Mouse (Mus musculus) ES-E14 (cell line): ENCODE data around the gene Lrrd1. TPM values are rescaled to one million over a fixed set of nuclear protein-coding genes. Genes with fewer than 3 reads are reported as not detected.
A peak's percentile ranks its signal among the peaks of the same experiment; 100 is the strongest.
"Not testable (repeated sequence)": the region's sequence is repeated elsewhere in the genome, so short reads cannot be mapped to it uniquely, and the experiment has no call there.

ENCODE experiments used
- DNase-seq: peaks from one replicate; pipeline ENCODE4 v3.0.0-alpha.2; 2013; ENCODE audit warnings: low read depth, low spot score
- H3K27ac ChIP-seq: 2 replicates; pipeline ENCODE4 v1.5.1; 2012; ENCODE audit warnings: low read depth, mild to moderate bottlenecking, low read length, moderate library complexity, mixed read lengths; ENCODE audit not compliant: poor library complexity, insufficient read depth, severe bottlenecking
- H3K36me3 ChIP-seq: 2 replicates; pipeline ENCODE4 v1.6.1; 2012; ENCODE audit warnings: mild to moderate bottlenecking, low read length, moderate library complexity, mixed read lengths; ENCODE audit not compliant: control insufficient read depth, poor library complexity, insufficient read depth, severe bottlenecking
- H3K4me1 ChIP-seq, 2 experiments: fragments of 150-350 bp in 1 of 2; sonication (generic) in 1 of 2; 2 replicates each; pipeline ENCODE4 v1.6.1; 2012; ENCODE audit warnings: low read length in 2 of 2, mild to moderate bottlenecking in 1 of 2, mixed read lengths in 1 of 2; ENCODE audit not compliant: control insufficient read depth in 2 of 2, insufficient read depth in 2 of 2, poor library complexity in 1 of 2
- H3K4me3 ChIP-seq, 2 experiments: fragments of 150-350 bp in 1 of 2; sonication (generic) in 1 of 2; 2 replicates each; pipeline ENCODE4 v1.5.1; 2012; ENCODE audit warnings: low read length in 2 of 2, low read depth in 1 of 2, mild to moderate bottlenecking in 1 of 2, mixed read lengths in 1 of 2; ENCODE audit not compliant: insufficient read depth in 1 of 2, poor library complexity in 1 of 2, severe bottlenecking in 1 of 2
- H3K9ac ChIP-seq: 2 replicates; pipeline ENCODE4 v1.6.1; 2012; ENCODE audit warnings: low read depth, mild to moderate bottlenecking, low read length, mixed read lengths; ENCODE audit not compliant: poor library complexity, insufficient read depth, severe bottlenecking
- H3K9me3 ChIP-seq: fragments of 150-350 bp; sonication (generic); 2 replicates; pipeline ENCODE4 v1.6.1; 2012; ENCODE audit warnings: low read depth, mild to moderate bottlenecking, low read length; ENCODE audit not compliant: control insufficient read depth, insufficient read depth
- CHD2 ChIP-seq: IDR thresholded peaks from 2 replicates; pipeline ENCODE4 v1.6.1; 2014; ENCODE audit warnings: mild to moderate bottlenecking, low read depth, low read length, inconsistent platforms
- HCFC1 ChIP-seq: IDR thresholded peaks from 2 replicates; pipeline ENCODE4 v1.6.1; 2012; ENCODE audit warnings: low read length, inconsistent platforms, borderline replicate concordance; ENCODE audit not compliant: insufficient read depth
- MAFK ChIP-seq: IDR thresholded peaks from 2 replicates; pipeline ENCODE4 v1.6.1; 2014; ENCODE audit warnings: mild to moderate bottlenecking, low read depth, low read length, inconsistent platforms; ENCODE audit not compliant: insufficient read depth
- ZC3H11A ChIP-seq: IDR thresholded peaks from 2 replicates; pipeline ENCODE4 v1.6.1; 2012; ENCODE audit warnings: low read depth, mild to moderate bottlenecking, inconsistent platforms, low read length, borderline replicate concordance
- ZNF384 ChIP-seq: IDR thresholded peaks from 2 replicates; pipeline ENCODE4 v1.6.1; 2012; ENCODE audit warnings: low read depth, low read length, inconsistent platforms
- in situ Hi-C, 2 experiments: fragments of 600-800 bp; cut with MboI; formaldehyde crosslinking; loops; one replicate each; pipeline ENCODE4 v1.15.1; 2025; ENCODE audit warnings: low sequenced_read_pairs in 2 of 2, inconsistent platforms in 1 of 2; ENCODE audit not compliant: unreplicated experiment in 2 of 2
- total RNA-seq: library from RNA; depleted of rRNA; stranded (reverse); fragments of 300-350 nt; gene quantifications from 2 replicates; pipeline ENCODE4 v1.2.3, GENCODE M21; 2012; rRNA removed

Lrrd1 gene
- total RNA-seq, 1 experiment, result 0.09 TPM

- no peak for DNase-seq
- no peak overlapping the region for H3K27ac ChIP-seq
- no peak overlapping the region for H3K4me3 ChIP-seq
- in situ Hi-C loops, result no loop called here
- H3K9me3 ChIP-seq, result no peaks in the 10 kb centered on the region
- no peaks in the 10 kb centered on the region for H3K4me1 ChIP-seq
- H3K36me3 ChIP-seq, result no peaks in the 10 kb centered on the region; the same call in 1 of the 2 replicates
- TF ChIP-seq CHD2, result no peak
- no peak for TF ChIP-seq HCFC1
- TF ChIP-seq ZNF384, result no peak
- TF ChIP-seq ZC3H11A, result no peak
- no peak for TF ChIP-seq MAFK
- no peak overlapping the region for H3K9ac ChIP-seq
These were observed 44.2 kb downstream of the Lrrd1 start for GRCm38 (mm10) chr5:3889201-3889600.

GRCm38 (mm10) chr5:3893459-3894293, 48.7 kb downstream of the Lrrd1 start, which contains the start of gene Mterf1a:
TSS of gene Mterf1a (minus strand) at chr5:3893933.
- peak within 1 kb of the TSS; percentile 71 to 88 for H3K4me3 ChIP-seq
- H3K9ac ChIP-seq, H3K27ac ChIP-seq, H3K9me3 ChIP-seq, in situ Hi-C loops, DNase-seq, H3K4me1 ChIP-seq, H3K36me3 ChIP-seq: not testable (repeated sequence)

- DNase-seq, H3K9ac ChIP-seq, H3K9me3 ChIP-seq, in situ Hi-C loops, H3K4me3 ChIP-seq, H3K4me1 ChIP-seq, H3K36me3 ChIP-seq, H3K27ac ChIP-seq: not testable (repeated sequence)
These were observed 49.3 kb downstream of the Lrrd1 start for GRCm38 (mm10) chr5:3894294-3894619.

GRCm38 (mm10) chr5:3905471-3905870, 60.5 kb downstream of the Lrrd1 start:
- no peaks in the 10 kb centered on the region for H3K4me1 ChIP-seq
- no peak overlapping the region for H3K4me3 ChIP-seq
- H3K36me3 ChIP-seq, result no peaks in the 10 kb centered on the region
- no peaks in the 10 kb centered on the region for H3K9me3 ChIP-seq
- H3K27ac ChIP-seq, result no peak overlapping the region
- in situ Hi-C loops, result no loop called here
- H3K9ac ChIP-seq, result no peak overlapping the region
- DNase-seq, result no peak
- TF ChIP-seq MAFK (no peak), ZNF384 (no peak), CHD2 (no peak), ZC3H11A (no peak), HCFC1 (no peak)

Other genes with a start within 250 kb of the Lrrd1 start
- 12.9 and 14.9 TPM in 2 replicates for gene Pex1, start 249.1 kb upstream of the Lrrd1 start, total RNA-seq
- gene Rbm48, start 248.6 kb upstream of the Lrrd1 start, total RNA-seq, result 21.9 and 25.0 TPM in 2 replicates
- gene Tmbim7, start 194.0 kb upstream of the Lrrd1 start, total RNA-seq, result not detected in 2 replicates
- 67.4 and 90.0 TPM in 2 replicates for gene Gatad1, start 188.0 kb upstream of the Lrrd1 start, total RNA-seq
- gene Ankib1, start 42.2 kb upstream of the Lrrd1 start, total RNA-seq, result 15.1 and 17.6 TPM in 2 replicates
- 25.0 and 30.8 TPM in 2 replicates for gene Krit1, start 42.0 kb upstream of the Lrrd1 start, total RNA-seq
- gene Mterf1a, start 48.8 kb downstream of the Lrrd1 start, total RNA-seq, result 6.6 and 8.4 TPM in 2 replicates
- 33.3 and 60.4 TPM in 2 replicates for gene Akap9, start 82.9 kb downstream of the Lrrd1 start, total RNA-seq